Mouse (Mus musculus): ENCODE measurements at regions not wholly inside any gene's neighbourhood (a gene's known extent, or its start where the extent isn't known, plus 50 kb on each side); places are given as distances from the start of the nearest gene placed in this dataset.

DNA sequence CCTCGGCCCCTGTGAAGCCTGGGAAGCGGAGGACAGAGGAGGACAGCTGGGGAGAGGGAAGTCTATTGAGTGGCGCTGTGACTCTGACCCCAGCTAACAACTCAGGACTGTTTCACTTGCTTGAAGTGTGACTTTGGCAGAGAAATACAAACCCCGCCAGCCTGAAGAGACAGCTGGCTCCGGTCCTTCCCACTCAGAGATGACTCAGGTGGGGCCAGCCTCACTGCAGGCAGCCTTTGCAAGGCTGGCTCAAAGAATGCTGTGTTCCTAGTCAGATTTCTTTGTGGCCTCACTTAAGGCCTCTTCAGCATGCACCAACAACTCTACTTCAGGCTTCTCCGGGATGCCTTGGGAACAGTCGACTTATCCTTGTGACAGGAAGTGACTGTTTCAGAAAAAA lies 307.7 kb downstream of the 3100002H09Rik start:
- no peak overlapping the region for H3K4me3 ChIP-seq (ENCODE audit: insufficient read depth, low read depth, low read length)
- TF ChIP-seq CTCF (IDR thresholded peaks at IDR 0.05; ENCODE audit: insufficient read depth, low read depth, low read length) (no peak), POLR2A (IDR thresholded peaks at IDR 0.05; ENCODE audit: insufficient read depth, low read depth, low read length) (no peak)
- no peak overlapping the region for H3K27ac ChIP-seq (ENCODE audit: insufficient read depth, low read depth, low read length)
- 51% methylated on average over 7 of the region's 7 CpGs for WGBS
- H3K4me1 ChIP-seq (ENCODE audit: control insufficient read depth, insufficient read depth, low read length) = peaks cover 12% of the 10 kb centered on the region

DNA sequence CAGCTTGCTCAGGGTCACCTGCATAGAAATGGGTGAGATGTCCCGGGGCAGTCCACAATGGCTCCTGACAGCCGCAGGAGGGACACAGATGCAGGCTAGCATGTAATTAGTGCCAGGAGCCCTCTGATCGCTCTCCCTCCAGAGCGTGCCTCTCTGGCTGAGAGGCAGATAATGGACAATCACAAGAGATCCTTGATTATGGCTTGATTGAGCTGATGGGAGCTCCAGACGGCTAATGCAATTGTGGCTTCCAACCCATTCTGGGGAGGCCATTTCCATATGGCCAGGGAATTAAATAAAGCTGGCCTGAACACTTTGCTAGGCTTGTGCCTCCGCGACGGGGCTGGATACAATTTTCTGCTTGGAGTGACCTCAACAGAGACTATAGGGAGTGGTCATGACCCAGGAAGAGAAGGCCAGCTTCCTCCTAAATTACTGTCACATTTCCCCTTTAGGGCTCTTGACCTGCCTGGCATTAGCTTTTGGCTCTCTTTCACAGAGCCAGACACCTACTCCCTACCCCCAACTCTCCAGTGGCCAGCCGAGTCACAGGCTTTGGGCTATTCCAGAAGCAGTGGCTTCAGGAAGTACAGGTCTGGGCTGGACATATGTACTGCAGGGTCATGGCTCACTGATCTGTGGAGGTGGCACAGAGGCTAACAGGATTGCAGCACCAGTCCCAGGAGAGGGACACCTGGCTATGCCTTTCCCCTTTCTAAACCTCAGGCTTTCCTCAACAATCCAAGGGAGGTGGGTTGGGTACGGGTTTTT lies 311.8 kb downstream of the 3100002H09Rik start:
- Histone ChIP-seq H3K4me3 (ENCODE audit: insufficient read depth, low read depth, low read length) (no peak overlapping the region), H3K4me1 (ENCODE audit: control insufficient read depth, insufficient read depth, low read length) (peaks cover 6% of the 10 kb centered on the region), H3K27ac (ENCODE audit: insufficient read depth, low read depth, low read length) (no peak overlapping the region)
- WGBS = 73% methylated on average over 10 of the region's 10 CpGs
- TF ChIP-seq POLR2A (IDR thresholded peaks at IDR 0.05; ENCODE audit: insufficient read depth, low read depth, low read length) (no peak), CTCF (IDR thresholded peaks at IDR 0.05; ENCODE audit: insufficient read depth, low read depth, low read length) (no peak)

DNA sequence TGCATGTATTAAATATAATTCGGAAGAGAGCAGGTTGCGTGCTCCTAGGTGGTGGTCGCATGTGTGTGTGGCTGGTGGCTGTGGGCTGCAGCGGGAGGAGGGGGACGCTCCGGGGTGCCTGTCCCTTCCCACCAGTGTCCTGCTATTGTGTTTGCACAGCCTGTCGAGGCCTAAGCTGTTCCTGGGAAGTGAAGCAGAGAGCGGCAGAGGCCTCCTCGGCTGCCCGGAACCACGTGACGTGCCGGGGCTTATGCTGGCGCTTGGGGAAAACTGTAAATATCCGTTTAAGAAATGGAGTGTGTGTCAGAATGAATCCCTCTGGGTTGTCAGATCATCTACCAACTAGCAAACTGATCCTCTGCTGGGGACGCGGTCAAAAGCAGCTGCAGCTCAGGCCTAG lies 318.3 kb downstream of the 3100002H09Rik start:
- Histone ChIP-seq H3K27ac (ENCODE audit: insufficient read depth, low read depth, low read length) (no peak overlapping the region), H3K4me3 (ENCODE audit: insufficient read depth, low read depth, low read length) (no peak overlapping the region), H3K4me1 (ENCODE audit: control insufficient read depth, insufficient read depth, low read length) (no peaks in the 10 kb centered on the region)
- TF ChIP-seq CTCF (IDR thresholded peaks at IDR 0.05; ENCODE audit: insufficient read depth, low read depth, low read length) = no peak
- no peak for TF ChIP-seq POLR2A (IDR thresholded peaks at IDR 0.05; ENCODE audit: insufficient read depth, low read depth, low read length)
- 60% methylated on average over 17 of the region's 17 CpGs for WGBS

DNA sequence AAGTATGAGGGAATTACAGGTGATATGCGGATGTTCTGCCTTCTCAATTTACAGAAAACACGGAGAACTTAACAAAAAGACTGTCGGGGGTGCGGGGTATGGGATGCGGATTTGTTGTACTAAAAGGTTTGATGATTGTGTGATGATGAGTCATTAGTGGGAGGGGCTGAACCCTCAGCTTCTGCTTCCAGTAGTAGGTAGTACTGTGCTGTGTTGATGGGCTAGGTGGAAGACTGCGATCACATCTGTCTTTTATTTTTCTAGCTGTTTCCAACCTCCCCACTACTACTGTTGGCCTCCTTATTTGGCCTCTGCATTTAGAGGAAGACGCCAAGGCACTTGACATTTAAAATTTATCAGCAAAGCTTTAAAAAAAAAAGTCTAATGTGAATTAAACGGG lies 318.8 kb downstream of the 3100002H09Rik start:
- WGBS = 65% methylated on average over 8 of the region's 8 CpGs

GRCm38 (mm10) chr4:124287471-124287870 lies 323.1 kb downstream of the 3100002H09Rik start:
- Histone ChIP-seq H3K27ac (ENCODE audit: insufficient read depth, low read depth, low read length) (no peak overlapping the region), H3K4me1 (ENCODE audit: control insufficient read depth, insufficient read depth, low read length) (no peaks in the 10 kb centered on the region), H3K4me3 (ENCODE audit: insufficient read depth, low read depth, low read length) (no peak overlapping the region)
- TF ChIP-seq CTCF (IDR thresholded peaks at IDR 0.05; ENCODE audit: insufficient read depth, low read depth, low read length) (no peak), POLR2A (IDR thresholded peaks at IDR 0.05; ENCODE audit: insufficient read depth, low read depth, low read length) (no peak)
- 64% methylated on average over 6 of the region's 6 CpGs for WGBS

More for the DNA sequence above, 318.8 kb downstream of the 3100002H09Rik start:
- no peaks in the 10 kb centered on the region for H3K4me1 ChIP-seq (ENCODE audit: control insufficient read depth, insufficient read depth, low read length)
- H3K27ac ChIP-seq (ENCODE audit: insufficient read depth, low read depth, low read length) = no peak overlapping the region
- TF ChIP-seq POLR2A (IDR thresholded peaks at IDR 0.05; ENCODE audit: insufficient read depth, low read depth, low read length) (no peak), CTCF (IDR thresholded peaks at IDR 0.05; ENCODE audit: insufficient read depth, low read depth, low read length) (no peak)
- H3K4me3 ChIP-seq (ENCODE audit: insufficient read depth, low read depth, low read length) = no peak overlapping the region

DNA sequence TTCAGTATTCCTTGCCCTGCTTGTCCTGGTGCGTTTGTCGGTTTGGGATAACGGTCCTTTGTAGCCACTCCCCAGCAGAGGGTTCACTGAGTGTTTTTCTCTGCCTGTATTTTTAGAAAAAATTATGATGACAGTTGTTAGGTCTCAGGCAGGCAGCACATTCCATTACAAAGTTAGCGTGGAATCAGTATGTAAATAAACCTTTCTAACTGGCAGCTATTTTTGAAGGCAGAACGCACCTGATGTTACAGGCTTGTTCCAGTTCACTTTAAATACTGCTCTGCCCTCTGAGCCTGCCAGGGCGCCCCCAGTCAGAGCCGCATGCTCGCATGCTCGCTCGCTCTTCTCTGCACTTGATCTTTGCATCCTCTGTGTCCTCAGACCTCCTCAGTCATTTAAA lies 331.9 kb downstream of the 3100002H09Rik start:
- peaks cover 15% of the 10 kb centered on the region for H3K4me1 ChIP-seq (ENCODE audit: control insufficient read depth, insufficient read depth, low read length)
- H3K4me3 ChIP-seq (ENCODE audit: insufficient read depth, low read depth, low read length) = no peak overlapping the region
- no peak overlapping the region for H3K27ac ChIP-seq (ENCODE audit: insufficient read depth, low read depth, low read length)
- 70% methylated on average over 10 of the region's 10 CpGs for WGBS
- TF ChIP-seq POLR2A (IDR thresholded peaks at IDR 0.05; ENCODE audit: insufficient read depth, low read depth, low read length) = no peak
- no peak for TF ChIP-seq CTCF (IDR thresholded peaks at IDR 0.05; ENCODE audit: insufficient read depth, low read depth, low read length)

- WGBS = 2% methylated on average over 42 of the region's 43 CpGs
- no peak overlapping the region; the same call in 1 of the 2 replicates for H3K4me3 ChIP-seq (ENCODE audit: insufficient read depth, low read depth, low read length)
- H3K27ac ChIP-seq (ENCODE audit: insufficient read depth, low read depth, low read length) = no peak overlapping the region
- peaks cover 15% of the 10 kb centered on the region for H3K4me1 ChIP-seq (ENCODE audit: control insufficient read depth, insufficient read depth, low read length)
- no peak for TF ChIP-seq POLR2A (IDR thresholded peaks at IDR 0.05; ENCODE audit: insufficient read depth, low read depth, low read length)
- TF ChIP-seq CTCF (IDR thresholded peaks at IDR 0.05; ENCODE audit: insufficient read depth, low read depth, low read length) = no peak
Observed at GRCm38 (mm10) chr4:124277456-124278181, 333.0 kb downstream of the 3100002H09Rik start.

- Histone ChIP-seq H3K4me1 (ENCODE audit: control insufficient read depth, insufficient read depth, low read length) (peaks cover 15% of the 10 kb centered on the region), H3K27ac (ENCODE audit: insufficient read depth, low read depth, low read length) (no peak overlapping the region), H3K4me3 (ENCODE audit: insufficient read depth, low read depth, low read length) (no peak overlapping the region; the same call in 1 of the 2 replicates)
- 8% methylated on average over 21 of the region's 21 CpGs for WGBS
- TF ChIP-seq POLR2A (IDR thresholded peaks at IDR 0.05; ENCODE audit: insufficient read depth, low read depth, low read length) (no peak), CTCF (IDR thresholded peaks at IDR 0.05; ENCODE audit: insufficient read depth, low read depth, low read length) (no peak)
Observed at GRCm38 (mm10) chr4:124276741-124277455, 333.7 kb downstream of the 3100002H09Rik start.

Data from olfactory bulb, adult 2 months (tissue).